Mouse (Mus musculus): ENCODE data around the gene Kdm2a.

The Kdm2a gene

GRCm38 (mm10) chr19:4299574-4300270, 98.4 kb downstream of the Kdm2a start:
- in situ Hi-C loops (cut with MboI) = no loop called here

DNA sequence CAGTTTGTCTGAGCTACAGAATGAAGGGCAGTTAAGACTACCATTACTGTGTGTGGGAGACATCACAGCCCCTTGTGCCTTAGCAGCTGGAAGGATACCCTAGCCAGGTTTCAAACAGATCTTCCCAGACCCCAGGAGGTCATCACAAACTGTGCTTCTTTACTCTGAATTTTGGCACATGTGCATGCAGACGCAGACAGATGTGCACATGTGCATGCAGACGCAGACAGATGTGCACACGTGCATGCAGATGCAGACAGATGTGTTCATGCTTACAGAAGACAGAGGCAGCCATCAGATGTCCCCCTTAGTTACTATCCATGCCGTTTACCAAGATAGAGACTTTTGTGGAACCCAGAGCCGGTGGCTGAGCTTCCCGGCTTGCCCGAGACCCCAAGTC, 99.0 kb downstream of the Kdm2a start:
- in situ Hi-C loops (cut with MboI) = no loop called here

- in situ Hi-C loops (cut with MboI) = no loop called here
Observed at GRCm38 (mm10) chr19:4298322-4299121, 99.6 kb downstream of the Kdm2a start.

DNA sequence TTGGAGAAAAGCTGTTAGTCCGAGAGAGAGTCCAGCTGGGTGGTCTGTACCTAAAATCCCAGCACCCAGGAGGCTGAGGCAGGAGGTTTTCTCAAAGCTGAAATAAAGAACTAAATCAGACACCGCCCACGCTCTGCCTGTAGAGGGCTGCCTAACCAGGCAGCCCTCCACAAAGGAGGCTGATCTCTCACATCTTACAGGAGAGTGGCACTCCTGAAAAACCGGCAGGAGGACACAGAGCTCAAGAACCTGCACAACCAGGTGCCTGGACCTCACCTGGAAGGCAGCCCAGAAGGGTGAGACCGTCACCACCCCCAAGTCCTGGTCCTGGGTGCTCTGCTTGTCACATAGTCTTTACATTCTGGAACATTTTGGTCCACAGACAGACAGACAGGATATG, 100.2 kb downstream of the Kdm2a start:
- in situ Hi-C loops (cut with MboI) = no loop called here

GRCm38 (mm10) chr19:4296611-4297010, 101.5 kb downstream of the Kdm2a start:
- in situ Hi-C loops (cut with MboI) = no loop called here

DNA sequence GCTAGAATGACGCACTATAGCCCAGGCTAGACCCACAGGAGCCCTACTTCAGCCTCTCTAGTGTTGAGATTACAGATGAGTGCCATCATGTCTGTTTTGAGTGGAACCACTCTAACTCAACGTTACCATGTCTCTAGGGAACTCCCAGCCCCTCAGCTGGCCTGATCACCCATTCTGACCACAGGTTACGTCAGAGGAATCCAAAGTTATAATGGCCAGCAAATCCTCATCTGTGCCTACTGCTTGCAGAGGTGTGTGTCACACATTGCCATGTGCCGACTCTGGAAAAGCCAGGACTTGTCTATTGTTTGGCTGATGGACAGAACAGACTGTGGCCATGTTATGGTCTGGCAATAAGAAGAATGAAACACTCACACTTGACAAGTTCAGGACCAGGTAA, 102.7 kb downstream of the Kdm2a start:
- in situ Hi-C loops (cut with MboI) = no loop called here

DNA sequence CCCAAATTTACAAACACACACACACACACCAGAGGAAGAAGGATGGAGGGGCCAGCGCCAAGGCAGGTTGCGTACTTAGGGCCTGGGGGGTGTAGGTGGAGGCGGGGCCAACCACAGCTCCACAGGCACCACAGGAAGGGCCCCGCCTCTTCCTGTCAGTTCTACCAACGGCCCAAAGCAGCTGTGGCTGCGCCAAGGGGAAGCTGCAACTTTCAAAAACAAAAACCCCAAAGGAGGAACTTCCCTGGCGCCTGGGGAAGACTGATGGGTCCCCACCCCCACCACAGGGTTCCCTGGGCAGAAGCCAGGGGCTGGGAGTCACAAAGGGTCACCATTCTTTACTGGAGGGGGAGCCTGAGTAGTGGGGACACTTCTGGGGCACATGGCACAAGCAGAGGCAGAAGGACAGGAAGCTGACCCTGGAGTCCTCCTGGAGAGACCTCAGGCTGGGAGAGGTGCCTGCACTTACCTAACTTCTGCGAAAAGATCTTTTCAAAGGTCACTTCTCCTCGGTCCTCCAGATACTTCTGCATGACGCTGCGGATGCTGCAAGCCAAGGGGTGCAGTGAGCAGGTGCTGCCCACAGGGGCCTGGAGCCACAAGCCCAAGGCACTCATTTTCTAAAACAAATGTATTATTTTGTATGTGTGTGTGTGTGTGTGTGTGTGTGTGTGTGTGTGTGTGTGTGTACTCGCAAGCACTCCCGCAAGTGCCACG, 103.5 kb downstream of the Kdm2a start:
- in situ Hi-C loops (cut with MboI) = loop anchor here (5.0 kb wide), 1 partner anchor 37 kb away; no protein-coding TSS in a partner anchor

DNA sequence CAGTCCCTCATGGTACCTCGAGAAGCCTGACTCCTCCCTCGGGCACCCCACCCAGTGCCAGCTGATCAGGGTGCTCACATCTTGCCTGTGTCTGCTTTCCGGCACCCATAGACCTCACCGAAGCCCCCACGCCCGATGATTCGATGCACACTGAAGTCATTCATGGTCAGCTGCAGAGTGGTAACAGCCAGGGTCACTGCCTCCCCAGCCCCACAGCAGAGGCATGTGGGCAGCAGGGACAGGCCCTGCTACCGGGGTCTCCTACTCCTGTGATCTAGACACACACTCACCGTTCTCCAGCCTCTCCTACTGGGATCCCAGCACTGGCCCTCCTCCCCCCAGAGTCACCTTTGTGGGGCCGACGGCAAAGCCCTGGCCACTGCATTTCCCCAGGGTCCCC, 106.9 kb downstream of the Kdm2a start:
- in situ Hi-C loops (cut with MboI) = loop anchor here (5.0 kb wide), 1 partner anchor 34 kb away; no protein-coding TSS in a partner anchor

GRCm38 (mm10) chr19:4290749-4291148, 107.3 kb downstream of the Kdm2a start:
- in situ Hi-C loops (cut with MboI) = loop anchor here (5.0 kb wide), 1 partner anchor 33 kb away; no protein-coding TSS in a partner anchor

DNA sequence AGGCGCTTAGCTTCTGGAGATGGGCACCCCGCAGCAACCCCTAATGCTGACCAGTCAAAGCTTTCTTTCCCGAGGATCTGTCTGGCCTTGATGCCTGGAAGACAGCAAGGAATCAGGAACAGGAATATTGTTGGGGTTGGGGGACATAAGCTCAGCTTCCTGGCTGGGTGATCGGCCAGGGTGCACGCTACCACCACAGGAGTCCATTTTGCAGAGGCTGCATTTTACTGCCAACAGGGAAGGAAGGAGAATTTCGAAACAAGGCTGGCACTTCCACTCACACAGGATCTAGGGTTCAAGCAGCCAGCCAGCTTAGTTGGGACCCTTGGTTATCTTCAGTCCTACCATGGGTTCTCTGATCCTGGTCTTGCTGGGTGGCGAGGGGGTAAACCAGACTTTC, 114.4 kb downstream of the Kdm2a start:
- in situ Hi-C loops (cut with MboI) = no loop called here

DNA sequence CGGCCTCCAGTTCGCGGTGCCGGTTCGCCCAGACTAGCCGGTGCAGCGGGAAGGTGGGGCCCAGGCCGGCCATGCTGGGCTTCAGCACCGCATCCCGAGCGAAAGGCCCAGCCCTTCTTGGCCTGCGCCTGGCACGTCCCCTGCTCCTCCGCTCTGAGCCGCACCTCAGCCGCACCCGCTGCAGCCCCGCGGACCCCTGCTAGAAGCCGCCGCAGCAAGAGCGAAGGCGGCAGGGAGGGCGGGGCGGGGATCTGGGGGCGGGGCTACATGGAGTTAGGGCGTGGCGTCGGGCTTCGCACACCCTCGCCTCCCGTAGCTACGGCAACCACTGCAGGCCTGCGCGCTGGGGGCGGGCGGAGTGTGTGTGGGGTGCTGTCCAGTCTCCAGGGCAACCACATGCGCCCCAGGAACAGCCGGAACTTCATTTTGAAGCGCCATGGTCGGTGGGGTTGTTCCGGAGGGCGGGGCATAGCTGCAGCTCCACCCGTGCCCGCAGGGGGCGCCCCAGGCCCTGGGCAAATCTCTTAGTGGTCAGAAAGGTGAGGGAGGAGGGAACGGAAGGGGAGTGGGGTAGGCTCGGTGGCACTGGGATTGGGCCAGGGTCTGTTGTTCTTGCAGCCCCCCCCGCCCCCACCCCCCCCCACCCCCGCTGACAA, 115.1 kb downstream of the Kdm2a start, which contains the start of gene Ankrd13d:
Ankrd13d (minus strand) TSS at position 240 of the 656 bp plus-strand sequence.
- in situ Hi-C loops (cut with MboI) = no loop called here

DNA sequence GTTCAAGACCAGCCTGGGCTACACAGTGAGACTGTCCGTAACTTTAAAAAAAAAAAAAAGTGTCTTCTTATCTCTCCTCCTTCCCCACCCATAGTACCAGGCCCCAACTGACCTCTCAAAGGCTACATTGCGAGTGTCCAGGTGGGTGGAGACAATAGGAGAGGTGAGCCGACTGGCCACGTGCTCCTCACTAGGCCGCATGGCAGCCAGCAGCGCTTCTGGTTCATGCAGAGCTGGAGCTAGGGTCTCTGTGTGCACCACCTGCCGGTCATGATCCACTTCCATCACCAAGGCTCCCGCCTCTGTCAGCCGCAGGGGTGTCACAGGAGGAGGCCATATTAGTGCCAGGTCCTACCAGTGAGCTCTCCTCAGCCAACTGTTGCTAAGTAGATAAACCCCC, 117.7 kb downstream of the Kdm2a start:
- in situ Hi-C loops (cut with MboI) = no loop called here

DNA sequence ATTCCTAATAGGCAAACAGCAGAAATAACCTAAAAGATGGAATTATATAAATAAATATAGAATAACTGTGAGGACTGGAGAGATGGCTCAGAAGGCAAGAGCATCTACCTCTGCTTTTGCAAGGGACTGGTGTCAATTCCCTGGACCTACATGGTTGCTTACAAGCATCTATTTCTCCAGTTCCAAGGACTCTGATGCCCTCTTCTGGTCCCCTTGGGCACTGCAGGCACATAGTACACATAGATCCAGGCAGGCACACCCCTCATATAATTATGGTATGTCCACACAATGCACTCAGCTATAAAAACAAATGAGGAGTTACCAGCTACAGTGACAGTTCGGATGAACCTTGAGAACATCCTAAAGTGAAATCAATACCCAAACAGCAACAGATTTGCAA, 118.6 kb downstream of the Kdm2a start:
- in situ Hi-C loops (cut with MboI) = no loop called here

- in situ Hi-C loops (cut with MboI) = no loop called here
Observed at GRCm38 (mm10) chr19:4270972-4271371, 127.1 kb downstream of the Kdm2a start.

DNA sequence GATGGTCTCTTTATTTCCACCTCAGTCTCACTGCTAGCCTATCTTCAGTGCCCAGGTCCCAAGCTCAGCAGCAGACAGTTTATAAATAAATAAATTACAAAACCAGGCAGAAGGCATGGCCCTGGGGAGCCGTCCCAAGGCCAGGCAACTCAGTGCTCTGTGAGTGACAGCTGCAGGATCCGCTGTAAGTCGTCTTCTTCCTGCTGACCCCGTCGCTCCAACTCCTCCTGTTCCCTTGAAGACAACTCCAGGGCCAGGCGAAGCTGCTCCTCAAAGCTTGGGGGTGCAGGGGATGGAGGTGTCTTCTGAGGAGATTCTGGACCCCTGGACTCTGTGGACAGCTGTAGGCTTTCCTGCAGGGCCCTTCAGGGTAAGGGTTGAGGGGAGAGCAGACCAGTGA, 127.9 kb downstream of the Kdm2a start:
- in situ Hi-C loops (cut with MboI) = no loop called here

DNA sequence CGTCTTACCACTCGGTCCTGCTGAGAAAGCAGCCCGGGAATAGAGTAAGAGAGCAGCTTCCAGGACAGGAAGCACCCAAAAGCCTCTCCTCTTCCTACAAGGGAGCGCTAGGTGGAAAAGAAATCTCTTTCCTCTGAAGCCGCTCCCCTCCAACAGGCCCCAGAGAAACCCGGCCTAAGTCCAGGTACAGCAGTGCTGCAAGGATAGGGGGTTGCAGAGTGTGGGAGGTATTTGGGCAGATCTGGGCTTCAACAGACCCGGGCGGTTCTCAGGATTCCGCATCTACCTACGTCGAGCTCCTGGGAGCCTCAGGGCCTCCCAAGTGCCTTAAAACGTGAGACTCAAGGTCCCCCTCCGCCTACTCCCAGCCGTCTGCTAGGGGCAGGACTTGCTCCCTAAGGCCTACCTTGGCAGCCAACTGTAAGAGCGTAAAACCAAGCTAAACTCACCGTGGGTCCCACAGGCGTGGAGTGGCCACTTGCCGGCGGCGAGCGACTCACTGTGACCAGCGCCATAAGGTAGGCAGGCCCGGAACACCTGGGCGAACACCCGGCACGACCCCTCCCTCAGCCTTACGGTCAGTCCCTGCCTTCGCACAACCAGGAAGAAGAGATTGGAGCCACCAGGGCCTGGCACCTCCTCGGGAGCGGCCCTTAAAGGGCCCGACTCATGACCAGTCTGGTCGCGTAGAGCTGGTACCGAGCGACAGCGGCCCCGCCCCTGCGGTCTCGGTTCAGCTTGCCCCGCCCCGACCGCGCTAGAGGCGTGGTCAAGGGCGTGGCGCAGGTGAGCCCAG, 129.3 kb downstream of the Kdm2a start, which contains the start of gene Ssh3:
Ssh3 (minus strand) TSS at position 615 of the 796 bp plus-strand sequence.
- in situ Hi-C loops (cut with MboI) = no loop called here

- in situ Hi-C loops (cut with MboI) = no loop called here
Observed at GRCm38 (mm10) chr19:4265956-4266355, 132.1 kb downstream of the Kdm2a start.
